Mouse (Mus musculus) limb, embryonic 12.5 days (tissue): ENCODE results near the gene Acp7. TPM values are rescaled to one million over a fixed set of nuclear protein-coding genes. Genes with fewer than 3 reads are reported as not detected.
"Not testable (repeated sequence)": the region's sequence is repeated elsewhere in the genome, so short reads cannot be mapped to it uniquely, and the experiment has no call there.

Source experiments
- ATAC-seq: fragments of 200-750 bp; cut with Nextera tagmentation; 2 replicates; pipeline ENCODE4 v1.8.0; 2017; ENCODE audit warnings: low read depth, moderate TSS enrichment; ENCODE audit not compliant: insufficient number of reproducible peaks, insufficient read depth, low FRiP score, low TSS enrichment
- H3K27ac ChIP-seq: fragments of 300-500 bp; sonication (generic); 2 replicates; pipeline ENCODE4 v1.5.1; 2016; ENCODE audit warnings: mild to moderate bottlenecking, moderate library complexity
- H3K27me3 ChIP-seq: fragments of 300-500 bp; sonication (generic); 2 replicates; pipeline ENCODE4 v1.6.1; 2016; ENCODE audit warnings: mild to moderate bottlenecking, moderate library complexity
- H3K36me3 ChIP-seq: fragments of 300-500 bp; sonication (generic); 2 replicates; pipeline ENCODE4 v1.6.1; 2016; ENCODE audit warnings: mild to moderate bottlenecking, moderate library complexity
- H3K4me1 ChIP-seq: fragments of 300-500 bp; sonication (generic); replicated peaks from 2 replicates; pipeline ENCODE4 v1.6.1; 2016
- H3K4me2 ChIP-seq: fragments of 300-500 bp; sonication (generic); 2 replicates; pipeline ENCODE4 v1.6.1; 2016; ENCODE audit warnings: mild to moderate bottlenecking, moderate library complexity
- H3K4me3 ChIP-seq: fragments of 300-500 bp; sonication (generic); replicated peaks from 2 replicates; pipeline ENCODE4 v1.5.1; 2016; ENCODE audit warnings: mild to moderate bottlenecking
- H3K9ac ChIP-seq: fragments of 300-500 bp; sonication (generic); replicated peaks from 2 replicates; pipeline ENCODE4 v1.6.1; 2016; ENCODE audit warnings: mild to moderate bottlenecking, moderate library complexity
- H3K9me3 ChIP-seq: fragments of 300-500 bp; sonication (generic); 2 replicates; pipeline ENCODE4 v1.6.1; 2016; ENCODE audit warnings: mild to moderate bottlenecking, moderate library complexity
- WGBS: fragments of 180-500 bp; shearing (Covaris S2); methylation state at CpG from one replicate; pipeline ENCODE4 v1.1.7; 2016; 5-methylcytosine and 5-hydroxymethylcytosine counted together
- polyA plus RNA-seq: library from polyadenylated mRNA; unstranded; fragments of >200 nt; fragmentation: Nextera tagmentation; extraction: Ambion mirVana; gene quantifications from 2 replicates; pipeline ENCODE4 v1.2.1, GENCODE M21; 2016

Gene Acp7
- polyA plus RNA-seq, 1 experiment from 2014 or later = not detected

GRCm38 (mm10) chr7:28647016-28647415 lies 15.9 kb upstream of the Acp7 start:
- ATAC-seq = no peak
- Histone ChIP-seq H3K9ac (no peak overlapping the region), H3K4me1 (no peaks in the 10 kb centered on the region), H3K27ac (no peak overlapping the region), H3K4me2 (no peak overlapping the region), H3K4me3 (no peak overlapping the region), H3K9me3 (no peaks in the 10 kb centered on the region), H3K36me3 (no peaks in the 10 kb centered on the region), H3K27me3 (no peaks in the 10 kb centered on the region; the same call in 1 of the 2 replicates)
- 54% methylated on average over 7 of the region's 7 CpGs for WGBS

DNA sequence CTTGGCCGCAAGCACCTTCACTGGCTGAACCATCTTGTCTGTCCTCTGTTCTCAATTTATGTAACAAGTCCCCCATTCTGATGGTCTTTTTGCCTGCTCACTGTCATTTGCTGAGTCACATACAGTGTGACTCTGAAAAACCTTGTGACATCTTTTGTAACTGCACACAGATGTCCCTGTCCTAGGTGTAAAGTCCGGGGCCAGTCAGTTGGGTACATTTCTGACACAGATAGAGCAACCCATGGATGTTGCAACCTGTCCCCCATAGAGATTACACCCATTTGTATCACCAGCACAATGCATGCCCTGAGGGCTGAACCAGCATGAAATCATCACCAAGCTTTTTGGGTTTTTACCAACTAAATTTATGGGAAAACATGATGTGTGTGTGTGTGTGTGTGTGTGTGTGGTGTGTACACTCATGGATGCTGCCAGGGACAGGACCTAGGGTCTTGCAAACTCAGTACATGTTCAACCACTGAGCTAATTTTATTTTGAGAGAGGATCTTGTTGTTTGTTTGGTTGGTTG lies 14.9 kb upstream of the Acp7 start:
- H3K9ac ChIP-seq = no peak overlapping the region
- no peak overlapping the region for H3K27ac ChIP-seq
- H3K27me3 ChIP-seq = no peaks in the 10 kb centered on the region; the same call in 1 of the 2 replicates
- no peaks in the 10 kb centered on the region for H3K36me3 ChIP-seq
- no peaks in the 10 kb centered on the region for H3K4me1 ChIP-seq
- WGBS = 92% methylated on average over 2 of the region's 2 CpGs
- no peak overlapping the region for H3K4me3 ChIP-seq
- no peak overlapping the region for H3K4me2 ChIP-seq
- no peak for ATAC-seq
- H3K9me3 ChIP-seq = no peaks in the 10 kb centered on the region

DNA sequence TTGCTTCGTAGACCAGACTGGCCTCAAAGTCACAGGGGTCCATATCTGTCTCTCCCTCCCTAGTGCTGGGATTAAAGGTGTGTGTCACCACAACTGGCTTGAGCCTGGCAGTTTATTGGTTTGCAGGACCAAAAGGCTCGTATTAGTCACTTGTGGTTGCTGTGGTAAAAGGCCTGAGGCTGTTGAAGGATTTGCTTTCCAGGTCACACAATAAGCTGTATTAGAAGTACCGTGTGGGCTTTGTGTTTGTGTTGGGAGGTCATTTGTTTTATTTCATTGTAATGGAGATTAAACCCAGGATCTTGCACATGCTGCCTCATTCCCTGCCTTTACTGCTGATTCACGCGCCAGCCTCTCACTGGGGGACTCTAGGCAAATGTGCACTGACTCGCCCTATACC lies 14.2 kb upstream of the Acp7 start:
- Histone ChIP-seq H3K4me1 (no peaks in the 10 kb centered on the region), H3K9ac (no peak overlapping the region), H3K36me3 (no peaks in the 10 kb centered on the region), H3K4me2 (no peak overlapping the region), H3K27me3 (no peaks in the 10 kb centered on the region; the same call in 1 of the 2 replicates), H3K4me3 (no peak overlapping the region), H3K9me3 (no peaks in the 10 kb centered on the region), H3K27ac (no peak overlapping the region)
- WGBS = 55% methylated on average over 6 of the region's 6 CpGs
- ATAC-seq = no peak

GRCm38 (mm10) chr7:28641546-28641945 lies 10.4 kb upstream of the Acp7 start:
- no peak for ATAC-seq
- H3K27me3 ChIP-seq = no peaks in the 10 kb centered on the region; the same call in 1 of the 2 replicates
- no peaks in the 10 kb centered on the region for H3K36me3 ChIP-seq
- WGBS = 46% methylated on average over 8 of the region's 8 CpGs
- H3K4me3 ChIP-seq = no peak overlapping the region
- H3K4me2 ChIP-seq = no peak overlapping the region
- H3K4me1 ChIP-seq = no peaks in the 10 kb centered on the region
- H3K27ac ChIP-seq = no peak overlapping the region
- H3K9me3 ChIP-seq = no peaks in the 10 kb centered on the region
- H3K9ac ChIP-seq = no peak overlapping the region

- Histone ChIP-seq H3K9ac (no peak overlapping the region), H3K4me2 (no peak overlapping the region), H3K27me3 (peaks cover 7% of the 10 kb centered on the region), H3K4me3 (no peak overlapping the region), H3K9me3 (no peaks in the 10 kb centered on the region), H3K4me1 (no peaks in the 10 kb centered on the region), H3K27ac (no peak overlapping the region), H3K36me3 (no peaks in the 10 kb centered on the region)
- WGBS = 17% methylated on average over 8 of the region's 8 CpGs
- no peak for ATAC-seq
These were observed 6.4 kb upstream of the Acp7 start for GRCm38 (mm10) chr7:28637511-28637910.

DNA sequence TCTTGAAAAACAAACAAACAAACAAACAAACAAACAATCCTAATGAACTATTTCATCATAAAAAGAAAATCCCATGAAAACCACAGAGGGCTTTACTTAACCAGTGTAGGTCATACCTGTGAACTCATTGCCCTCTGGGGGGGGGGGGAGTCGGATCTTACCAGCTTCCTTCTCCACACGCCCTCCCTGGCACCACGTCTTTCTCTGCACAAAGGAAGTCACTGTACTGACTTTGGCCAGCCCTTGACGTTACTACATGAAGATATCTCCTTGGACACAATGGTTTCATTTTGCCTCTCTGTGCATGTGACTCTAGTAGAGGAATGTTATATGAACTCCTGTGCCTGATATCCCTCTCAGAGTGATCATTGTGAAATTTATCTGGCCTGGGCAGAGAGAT lies 3.0 kb upstream of the Acp7 start:
- Histone ChIP-seq H3K27ac (no peak overlapping the region), H3K9me3 (no peaks in the 10 kb centered on the region), H3K36me3 (no peaks in the 10 kb centered on the region), H3K4me1 (peaks cover 10% of the 10 kb centered on the region), H3K27me3 (peaks cover 40% of the 10 kb centered on the region), H3K4me2 (no peak overlapping the region), H3K4me3 (no peak overlapping the region), H3K9ac (no peak overlapping the region)
- no peak for ATAC-seq
- WGBS = 67% methylated on average over 4 of the region's 4 CpGs

DNA sequence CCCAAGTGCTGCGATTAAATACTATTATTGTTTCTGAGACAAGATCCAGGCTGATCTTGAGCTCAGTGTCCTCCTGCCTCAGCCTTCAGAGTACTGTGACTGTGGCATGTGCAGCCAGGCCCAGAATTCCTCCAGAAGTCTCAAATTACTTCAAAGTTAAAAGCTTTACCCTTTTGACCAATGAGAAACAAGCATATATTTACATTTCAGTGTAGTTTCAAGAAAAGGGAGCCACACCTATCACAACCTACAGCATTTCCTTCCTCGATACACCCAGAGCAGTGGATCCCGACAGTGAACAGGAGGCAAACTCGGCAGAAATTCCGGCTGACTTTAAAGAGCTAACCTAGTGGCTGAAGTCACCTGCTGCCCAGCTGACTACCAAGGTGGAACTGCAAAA lies 6.3 kb downstream of the Acp7 start:
- 76% methylated on average over 5 of the region's 5 CpGs for WGBS
- H3K4me2 ChIP-seq = no peak overlapping the region
- no peak overlapping the region for H3K27ac ChIP-seq
- H3K27me3 ChIP-seq = peaks cover 24% of the 10 kb centered on the region
- no peaks in the 10 kb centered on the region for H3K9me3 ChIP-seq
- H3K36me3 ChIP-seq = no peaks in the 10 kb centered on the region
- H3K9ac ChIP-seq = no peak overlapping the region
- ATAC-seq = no peak
- H3K4me1 ChIP-seq = no peaks in the 10 kb centered on the region
- H3K4me3 ChIP-seq = no peak overlapping the region

- no peak overlapping the region for H3K9ac ChIP-seq
- H3K9me3 ChIP-seq = 0 out of 2 replicates have a peak, but pooled peaks cover 3% of the 10 kb centered on the region
- no peak overlapping the region for H3K27ac ChIP-seq
- H3K36me3 ChIP-seq = no peaks in the 10 kb centered on the region
- no peak for ATAC-seq
- 44% methylated on average over 9 of the region's 9 CpGs for WGBS
- H3K4me3 ChIP-seq = no peak overlapping the region
- H3K4me2 ChIP-seq = no peak overlapping the region
- no peaks in the 10 kb centered on the region for H3K27me3 ChIP-seq
- no peaks in the 10 kb centered on the region for H3K4me1 ChIP-seq
These were observed 11.9 kb downstream of the Acp7 start for GRCm38 (mm10) chr7:28619098-28619715.

DNA sequence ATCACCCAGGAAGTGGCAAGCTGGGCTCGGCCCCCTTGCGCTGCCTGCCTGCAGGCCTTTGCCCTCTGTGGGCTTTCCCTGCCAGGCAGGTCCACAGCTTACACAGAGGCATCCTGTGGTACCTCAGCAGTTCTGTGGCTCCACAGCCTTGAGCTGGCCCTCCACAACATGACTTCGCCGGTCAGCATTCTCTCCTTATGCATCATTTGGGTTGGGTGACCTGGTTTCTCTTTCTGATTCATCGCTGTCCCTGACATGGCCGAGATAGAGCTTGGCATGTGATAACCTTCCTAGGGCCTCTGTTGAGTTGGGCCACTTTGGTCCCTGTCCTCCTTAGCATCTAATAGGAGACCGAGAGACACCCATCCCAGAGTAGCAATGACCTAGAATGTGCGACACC lies 25.2 kb downstream of the Acp7 start:
- no peaks in the 10 kb centered on the region for H3K27me3 ChIP-seq
- 90% methylated on average over 8 of the region's 8 CpGs for WGBS
- ATAC-seq = no peak
- no peaks in the 10 kb centered on the region for H3K9me3 ChIP-seq
- H3K4me2 ChIP-seq = no peak overlapping the region
- H3K9ac ChIP-seq = no peak overlapping the region
- H3K4me3 ChIP-seq = no peak overlapping the region
- no peaks in the 10 kb centered on the region for H3K36me3 ChIP-seq
- H3K4me1 ChIP-seq = peaks cover 4% of the 10 kb centered on the region; the same call in 1 of the 2 replicates
- no peak overlapping the region for H3K27ac ChIP-seq

- not testable (repeated sequence) for H3K4me1 ChIP-seq, H3K9me3 ChIP-seq, H3K9ac ChIP-seq, ATAC-seq, H3K27ac ChIP-seq, H3K4me3 ChIP-seq, H3K27me3 ChIP-seq, H3K4me2 ChIP-seq, H3K36me3 ChIP-seq
- 79% methylated on average over 2 of the region's 2 CpGs for WGBS
These were observed 27.3 kb downstream of the Acp7 start for GRCm38 (mm10) chr7:28603788-28604187.

GRCm38 (mm10) chr7:28603136-28603535 lies 28.0 kb downstream of the Acp7 start:
- no peaks in the 10 kb centered on the region for H3K27me3 ChIP-seq
- H3K27ac ChIP-seq = no peak overlapping the region
- H3K9me3 ChIP-seq = no peaks in the 10 kb centered on the region
- H3K4me1 ChIP-seq = peaks cover 4% of the 10 kb centered on the region; the same call in 1 of the 2 replicates
- no peaks in the 10 kb centered on the region for H3K36me3 ChIP-seq
- 78% methylated on average over 5 of the region's 5 CpGs for WGBS
- H3K9ac ChIP-seq = no peak overlapping the region
- no peak overlapping the region for H3K4me3 ChIP-seq
- H3K4me2 ChIP-seq = no peak overlapping the region
- ATAC-seq = no peak

DNA sequence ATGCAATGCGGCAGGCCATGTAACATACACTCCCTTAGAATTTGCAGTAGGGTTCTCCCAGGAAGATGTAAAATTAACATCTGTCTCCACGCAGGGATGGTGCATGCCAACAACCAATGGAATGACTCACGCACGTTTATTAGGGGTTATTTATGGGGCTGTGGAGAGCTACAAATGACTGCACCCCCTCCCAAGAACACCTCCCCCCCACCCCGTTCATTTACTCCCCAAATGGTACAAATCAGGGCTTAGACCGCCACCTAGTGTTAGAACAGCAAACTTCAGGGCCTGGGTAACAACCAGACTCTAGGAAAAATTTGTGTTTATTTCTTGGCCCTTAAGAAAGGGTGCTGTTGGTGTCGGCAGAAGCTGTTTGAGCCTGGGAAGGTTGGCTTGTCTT lies 29.5 kb downstream of the Acp7 start:
- no peaks in the 10 kb centered on the region for H3K9me3 ChIP-seq
- H3K36me3 ChIP-seq = no peaks in the 10 kb centered on the region
- ATAC-seq = no peak
- H3K4me3 ChIP-seq = no peak overlapping the region
- 0 out of 2 replicates have a peak overlapping the region, but pooled peaks have one; percentile 20 for H3K27ac ChIP-seq
- no peak overlapping the region for H3K4me2 ChIP-seq
- no peak overlapping the region for H3K9ac ChIP-seq
- peaks cover 11% of the 10 kb centered on the region for H3K4me1 ChIP-seq
- no peaks in the 10 kb centered on the region for H3K27me3 ChIP-seq
- WGBS = 18% methylated on average over 7 of the region's 7 CpGs
